Mouse (Mus musculus): ENCODE data around the gene Rhcg.

- no peak for TF ChIP-seq CTCF (IDR thresholded peaks at IDR 0.05; ENCODE audit: borderline replicate concordance, insufficient read depth, low read length)
- no peak for TF ChIP-seq POLR2A (IDR thresholded peaks at IDR 0.05; ENCODE audit: low read depth, low read length)
Measured at GRCm38 (mm10) chr7:79555368-79556034, 62.0 kb downstream of the Rhcg start.

All from embryonic fibroblast, embryonic 13.5 days (primary cell).